Mouse (Mus musculus): Measurements from ENCODE around the gene Defb5. TPM values are rescaled to one million over a fixed set of nuclear protein-coding genes. Genes with fewer than 3 reads are reported as not detected.

The Defb5 gene
- polyA plus RNA-seq, 1 experiment from 2014 or later, result not detected

Other genes starting within 250 kb of the Defb5 start
- gene Defb38, start 221.0 kb upstream of the Defb5 start, polyA plus RNA-seq (2014; fragmentation: Nextera tagmentation; extraction: Ambion mirVana), result not detected in 2 replicates
- gene Defb39, start 182.8 kb upstream of the Defb5 start, polyA plus RNA-seq (2014; fragmentation: Nextera tagmentation; extraction: Ambion mirVana), result not detected in 2 replicates
- not detected in 2 replicates for gene Defb12, start 132.7 kb upstream of the Defb5 start, polyA plus RNA-seq (2014; fragmentation: Nextera tagmentation; extraction: Ambion mirVana)
- gene Defb34, start 123.8 kb upstream of the Defb5 start, polyA plus RNA-seq (2014; fragmentation: Nextera tagmentation; extraction: Ambion mirVana), result not detected in 2 replicates
- not detected in 2 replicates for gene Gm45826, start 106.8 kb upstream of the Defb5 start, polyA plus RNA-seq (2014; fragmentation: Nextera tagmentation; extraction: Ambion mirVana)
- gene Defb14, start 53.2 kb upstream of the Defb5 start, polyA plus RNA-seq (2014; fragmentation: Nextera tagmentation; extraction: Ambion mirVana), result not detected in 2 replicates
- gene Defb4, start 48.9 kb upstream of the Defb5 start, polyA plus RNA-seq (2014; fragmentation: Nextera tagmentation; extraction: Ambion mirVana), result not detected in 2 replicates
- not detected in 2 replicates for gene Defb6, start 22.1 kb upstream of the Defb5 start, polyA plus RNA-seq (2014; fragmentation: Nextera tagmentation; extraction: Ambion mirVana)
- gene Defb46, start 7.7 kb upstream of the Defb5 start, polyA plus RNA-seq (2014; fragmentation: Nextera tagmentation; extraction: Ambion mirVana), result not detected in 2 replicates
- gene Defb3, start 45.8 kb downstream of the Defb5 start, polyA plus RNA-seq (2014; fragmentation: Nextera tagmentation; extraction: Ambion mirVana), result not detected in 2 replicates
- gene Defb8, start 200.0 kb downstream of the Defb5 start, polyA plus RNA-seq (2014; fragmentation: Nextera tagmentation; extraction: Ambion mirVana), result not detected in 2 replicates
- not detected in 2 replicates for gene Defb7, start 247.5 kb downstream of the Defb5 start, polyA plus RNA-seq (2014; fragmentation: Nextera tagmentation; extraction: Ambion mirVana)